Mouse (Mus musculus) stomach, postnatal 0 days (tissue): ENCODE results near the gene Zfp110.

Source experiments
- CTCF ChIP-seq: IDR thresholded peaks from 2 replicates; pipeline ENCODE4 v1.5.1; 2016; ENCODE audit warnings: antibody characterized with exemption, low read depth, mild to moderate bottlenecking, moderate library complexity
- EP300 ChIP-seq: optimal IDR thresholded peaks from 2 replicates; pipeline ENCODE3; 2016; ENCODE audit warnings: antibody characterized with exemption

- no peak for TF ChIP-seq CTCF
- TF ChIP-seq EP300 = no peak
These were observed 45.5 kb downstream of the Zfp110 start for GRCm38 (mm10) chr7:12880036-12880435.
